Mouse (Mus musculus) layer of hippocampus, postnatal 10 days (tissue): ENCODE measurements around the gene Evx2. TPM values are rescaled to one million over a fixed set of nuclear protein-coding genes. Genes with fewer than 3 reads are reported as not detected.
A peak's percentile ranks its signal among the peaks of the same experiment; 100 is the strongest.

Source experiments
- DNase-seq, 2 experiments: peaks; one replicate each; pipeline ENCODE4 v3.0.0; 2021; ENCODE audit warnings: low spot score in 2 of 2
- total RNA-seq, 2 experiments: library from RNA; stranded (reverse); gene quantifications; 2 replicates each; pipeline ENCODE4 v1.2.3; 2021

Evx2 gene
- total RNA-seq, 2 experiments from 2014 or later: not detected

DNA sequence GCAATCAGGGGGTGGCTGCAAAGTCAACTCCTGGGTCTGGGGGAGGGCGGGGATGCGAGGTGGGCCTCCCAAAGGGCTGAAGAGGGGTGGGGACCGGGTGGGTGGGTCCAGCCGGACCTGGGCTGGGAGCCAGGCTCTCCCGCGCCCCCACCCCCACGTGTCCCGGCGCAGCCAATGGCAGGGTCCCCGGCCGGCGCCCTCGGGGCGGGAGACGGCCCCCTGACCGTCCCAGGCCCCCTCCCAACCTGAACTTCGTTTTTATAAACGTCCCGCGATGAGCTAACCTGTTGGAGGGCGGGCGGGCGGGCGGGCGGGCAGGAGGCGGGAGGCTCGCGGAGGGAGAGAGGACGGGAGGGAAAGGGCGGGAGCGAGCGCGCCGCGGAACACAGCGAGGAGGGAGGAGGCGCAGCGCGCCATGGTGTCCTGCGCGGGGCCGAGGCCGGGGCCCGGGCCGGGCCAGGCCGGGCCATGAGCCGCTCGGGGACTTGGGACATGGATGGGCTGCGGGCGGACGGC is 8.5 kb upstream of the Evx2 start, which contains the start of gene Hoxd13:
TSS of gene Hoxd13 (plus strand) at position 469 of the 516 bp plus-strand sequence.
- no peak for DNase-seq

DNA sequence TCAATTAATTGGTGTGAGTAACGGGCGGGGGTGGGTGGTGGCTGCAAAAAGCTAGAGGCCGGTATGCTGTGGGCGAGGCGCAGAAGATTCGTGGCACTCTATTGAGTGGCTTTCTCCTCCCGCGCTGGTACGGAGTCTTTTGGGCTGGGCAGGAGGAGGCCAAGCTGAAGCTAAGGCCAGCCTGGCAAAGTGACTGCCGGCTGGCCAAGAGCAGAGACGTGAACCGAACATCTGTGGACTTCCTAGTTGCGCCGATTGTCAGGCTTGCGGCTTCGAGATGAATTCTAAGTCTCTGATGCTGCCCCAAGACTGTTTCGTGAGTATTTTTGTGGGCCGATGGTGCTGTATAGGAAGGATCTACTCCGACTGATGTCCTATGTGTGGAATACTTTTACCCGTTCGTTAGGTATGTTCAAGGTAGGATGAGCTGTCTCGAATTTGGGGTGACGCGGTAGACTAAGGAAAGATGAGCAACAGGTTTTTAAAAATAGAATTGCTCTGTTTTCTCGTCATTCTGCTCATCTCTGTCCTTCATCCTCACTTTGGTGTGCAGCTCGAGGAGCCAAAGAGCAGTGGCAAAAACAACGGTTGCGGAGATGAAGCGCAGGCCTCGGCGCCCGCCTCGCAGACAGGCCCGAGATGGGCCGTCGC is 8.0 kb upstream of the Evx2 start:
- no peak for DNase-seq

DNA sequence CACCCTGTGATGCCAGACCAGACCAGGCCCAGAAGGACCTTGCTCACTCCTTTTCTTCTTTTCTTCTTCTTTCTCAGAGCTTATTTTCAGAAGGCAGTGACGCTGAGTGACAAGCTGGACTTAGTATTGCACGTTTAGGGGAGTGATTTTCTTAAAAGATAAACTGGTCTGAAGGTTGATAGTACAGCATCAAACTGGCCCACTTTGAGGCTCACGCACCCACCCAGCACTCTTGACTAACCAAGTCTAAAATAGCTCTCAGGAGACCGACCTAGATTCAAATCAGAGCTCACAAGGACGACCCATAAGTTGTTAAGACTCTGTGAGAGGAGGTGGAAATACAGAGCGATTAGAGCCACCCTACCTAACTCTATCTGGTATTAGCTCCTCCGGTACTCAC is 7.1 kb upstream of the Evx2 start:
- DNase-seq: no peak

DNA sequence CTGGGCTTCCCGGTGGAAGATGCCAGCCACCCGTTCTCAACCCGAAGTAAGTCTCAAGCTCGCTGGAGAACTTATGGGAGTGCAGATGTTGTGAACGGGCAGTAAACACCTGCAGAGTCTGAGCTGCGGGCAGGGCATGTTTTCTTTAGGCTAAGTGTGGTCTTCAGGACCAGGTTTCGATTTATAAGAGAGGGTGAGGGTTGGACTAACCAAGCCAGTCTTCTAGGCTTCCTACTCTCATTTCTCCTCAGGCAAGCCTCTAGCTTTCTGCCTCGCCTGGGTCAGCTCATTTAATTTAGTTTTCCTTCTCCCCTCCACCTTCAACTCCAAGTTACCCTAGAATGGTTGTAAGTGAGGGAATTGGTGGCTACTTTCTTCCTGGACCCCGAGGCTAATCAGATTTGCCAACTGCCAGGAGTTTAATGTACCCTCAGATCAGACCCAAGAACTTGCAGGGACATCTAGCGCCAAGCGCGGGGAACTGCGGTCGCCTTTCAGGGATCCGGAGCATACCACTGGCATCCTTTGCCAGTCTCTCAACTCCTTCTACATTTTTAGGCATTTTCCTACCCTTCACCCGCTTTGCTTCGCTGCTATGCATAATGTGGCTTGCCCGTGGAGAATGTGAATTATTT is 4.1 kb upstream of the Evx2 start:
- peak; percentile 66 to 69 for DNase-seq

DNA sequence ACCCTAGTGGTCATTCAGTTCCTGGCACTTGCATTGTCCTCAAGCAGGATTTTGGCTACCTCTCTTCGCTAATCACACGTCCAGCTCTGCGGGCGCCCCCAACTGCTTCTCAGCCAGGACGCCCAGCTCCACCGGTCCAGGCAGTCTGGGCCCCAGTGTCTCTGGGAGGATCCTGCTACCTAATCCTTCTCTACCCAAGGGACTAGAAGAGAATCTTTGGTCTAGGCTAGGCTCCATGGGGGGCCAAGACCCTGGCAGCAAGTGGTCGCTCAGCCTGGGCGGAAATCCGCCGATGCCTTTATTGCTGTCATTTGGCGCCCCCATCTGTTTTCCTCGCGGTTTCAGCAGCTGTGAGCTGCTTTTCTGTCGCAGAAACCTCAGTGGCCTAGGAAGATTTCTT is 2.3 kb upstream of the Evx2 start:
- peak; percentile 56 to 72 for DNase-seq

DNA sequence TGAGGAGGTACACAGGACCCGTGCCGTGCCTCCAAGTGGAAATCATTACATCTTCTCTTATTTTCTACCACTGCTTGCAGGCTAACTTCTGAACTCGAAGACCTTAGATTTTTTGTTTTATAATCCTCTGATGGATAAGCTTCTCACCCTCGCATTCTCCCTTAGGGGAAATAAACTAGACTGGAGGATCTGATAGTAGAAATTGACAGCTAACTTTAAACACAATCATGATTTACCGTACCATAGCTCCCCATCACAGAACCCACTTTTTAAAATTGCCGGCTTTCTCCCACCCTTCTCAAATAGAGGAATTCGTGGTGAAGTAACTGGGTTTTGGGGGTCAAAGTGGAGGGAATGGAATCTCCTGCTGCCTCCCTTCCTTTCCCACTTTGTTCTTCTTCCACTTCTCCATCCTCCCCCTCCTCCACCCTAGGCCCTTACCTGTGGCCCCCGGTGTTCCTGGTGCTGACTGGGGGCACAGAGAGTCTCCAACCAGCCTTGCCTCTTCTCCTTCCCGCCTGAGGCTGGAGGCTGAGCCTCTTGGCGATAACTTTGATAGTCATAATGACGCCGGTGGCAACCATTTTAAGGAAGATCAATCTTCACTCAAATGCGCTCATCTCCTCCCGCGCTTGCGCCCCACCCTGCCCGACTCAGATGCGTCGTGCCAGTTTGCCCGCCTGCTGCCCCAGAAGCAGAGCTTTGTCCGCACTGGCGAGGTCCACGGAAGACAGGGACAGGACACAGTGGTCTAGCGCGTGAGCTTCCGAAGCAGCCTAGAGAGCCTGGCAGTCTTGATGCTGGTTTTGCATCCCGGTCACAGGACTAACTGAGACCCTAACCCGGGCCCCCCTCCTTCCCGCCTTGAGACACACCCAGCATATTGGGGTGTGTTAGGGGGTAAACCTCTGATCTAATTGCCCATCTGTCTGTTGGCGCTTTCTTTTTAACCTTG is 1.3 kb upstream of the Evx2 start:
- DNase-seq: peak in 1 of 2 experiments; percentile 12

DNA sequence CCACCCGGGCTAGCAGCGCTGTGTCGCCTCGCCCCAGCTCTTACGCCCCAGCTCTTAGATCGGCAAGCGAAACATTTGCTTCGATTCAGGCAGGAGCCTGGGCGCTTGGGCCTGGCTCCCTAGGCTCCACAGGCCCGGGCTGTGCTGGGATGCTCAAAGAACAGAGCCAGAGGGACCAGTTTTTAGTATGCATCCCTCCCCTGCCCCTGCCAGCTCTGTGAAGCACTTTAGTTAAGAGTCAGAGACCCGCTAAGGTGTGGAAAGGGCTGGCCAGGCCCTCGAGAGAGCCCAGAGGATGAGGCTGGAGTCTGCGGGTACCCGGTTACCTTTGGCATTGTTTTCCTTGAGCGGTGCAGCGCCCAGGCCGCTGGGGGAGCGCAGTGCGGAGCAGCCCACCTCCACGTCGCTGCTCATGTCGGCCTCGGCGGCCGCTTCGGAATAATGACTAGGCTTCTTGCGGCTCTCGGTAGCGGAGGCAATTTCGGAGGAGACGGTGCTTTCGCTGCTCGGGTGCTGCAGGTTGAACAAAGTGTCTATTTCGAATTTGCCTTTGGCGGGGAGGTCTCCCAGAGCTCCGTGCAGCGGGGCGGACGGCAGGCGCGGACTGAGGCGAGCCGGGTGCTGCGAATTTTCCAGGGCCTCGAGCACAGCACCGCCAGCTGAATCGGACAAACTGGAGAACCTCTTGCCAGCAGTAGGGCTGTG is 538 bp downstream of the Evx2 start:
- DNase-seq: no peak

DNA sequence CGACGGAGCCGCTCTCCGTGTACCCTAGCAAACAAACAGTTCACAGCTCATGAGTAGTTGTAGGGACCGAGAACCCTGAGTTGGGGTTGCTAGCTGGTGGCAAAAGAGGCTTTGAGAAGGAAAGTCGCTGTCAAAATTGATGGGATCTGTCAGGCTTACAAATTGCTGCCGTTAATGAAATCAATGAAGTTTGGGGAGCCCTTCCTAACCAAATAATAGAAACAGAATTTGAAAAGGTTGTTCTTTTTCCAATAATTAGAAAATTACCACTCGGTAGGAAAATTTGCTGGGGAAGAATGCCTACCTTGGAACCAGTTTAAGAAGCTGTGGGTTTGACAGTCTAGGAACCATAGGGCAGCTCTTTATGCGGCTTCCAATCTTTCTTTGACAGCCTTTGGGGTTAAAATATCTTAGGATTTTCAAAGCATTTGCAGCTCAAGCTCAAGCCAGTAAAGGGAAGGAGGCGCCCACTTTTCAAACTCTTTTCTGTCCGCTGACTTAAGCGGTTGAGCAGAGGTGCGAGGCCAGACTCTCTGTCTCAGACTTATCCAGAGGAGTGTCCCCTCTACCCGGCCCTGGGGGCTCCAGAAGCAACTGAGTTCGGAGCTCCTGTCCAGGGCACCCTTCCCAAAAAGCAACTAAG is 1.2 kb downstream of the Evx2 start:
- DNase-seq: no peak

DNA sequence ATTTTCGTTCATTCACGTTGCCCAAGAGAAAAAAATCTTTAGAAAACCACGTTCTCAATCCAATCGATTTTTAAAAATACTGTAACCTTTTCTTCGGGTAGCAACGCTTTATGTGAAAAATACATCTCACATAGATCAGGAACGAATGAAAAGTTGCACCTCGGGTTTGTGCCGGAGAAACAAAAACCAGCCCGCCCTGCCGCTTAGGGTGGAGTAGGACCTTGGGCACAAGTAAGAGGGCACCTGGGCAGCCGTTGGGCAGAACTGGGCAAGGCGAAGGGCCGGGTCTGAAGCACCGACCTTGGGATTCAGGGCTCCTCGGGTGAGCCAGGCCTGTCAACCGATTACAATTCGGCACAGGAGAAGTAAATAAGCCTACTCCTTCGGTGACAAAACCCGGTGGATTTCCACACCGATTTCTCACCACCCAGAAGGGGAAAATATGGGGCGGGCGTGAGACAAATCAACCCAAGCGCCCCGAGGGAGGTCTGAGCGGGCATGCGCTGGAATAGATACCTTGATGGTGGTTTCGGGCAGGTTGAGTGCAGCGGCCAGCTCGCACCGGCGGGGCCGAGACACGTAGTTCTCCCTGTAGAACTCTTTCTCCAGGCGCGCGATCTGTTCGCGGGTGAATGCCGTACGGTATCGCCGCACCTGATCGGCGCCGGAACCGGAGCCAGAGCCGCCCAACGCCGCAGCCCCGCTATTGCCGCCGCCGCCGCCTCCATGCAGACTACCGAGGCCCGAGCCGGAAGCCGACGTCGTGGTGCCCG is 1.9 kb downstream of the Evx2 start:
- no peak for DNase-seq

DNA sequence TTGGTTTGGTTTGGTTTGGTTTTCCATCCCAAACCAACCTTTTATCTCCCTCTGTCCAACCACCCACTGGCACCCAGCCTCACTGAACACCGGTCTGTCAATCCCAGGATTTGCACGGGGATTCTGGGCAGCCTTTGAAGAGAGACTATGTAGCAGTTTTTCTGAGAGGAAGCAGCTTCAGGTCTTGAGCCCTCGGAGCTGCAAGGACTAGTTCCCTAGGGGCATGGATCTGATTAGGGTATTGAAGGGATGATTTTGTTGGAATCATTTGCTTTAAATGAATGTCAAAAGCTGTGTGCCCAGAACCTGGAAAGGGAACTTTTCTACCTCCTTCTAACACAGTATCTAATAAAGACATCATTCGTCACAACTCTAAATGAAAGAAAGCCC is 2.7 kb downstream of the Evx2 start:
- no peak for DNase-seq

DNA sequence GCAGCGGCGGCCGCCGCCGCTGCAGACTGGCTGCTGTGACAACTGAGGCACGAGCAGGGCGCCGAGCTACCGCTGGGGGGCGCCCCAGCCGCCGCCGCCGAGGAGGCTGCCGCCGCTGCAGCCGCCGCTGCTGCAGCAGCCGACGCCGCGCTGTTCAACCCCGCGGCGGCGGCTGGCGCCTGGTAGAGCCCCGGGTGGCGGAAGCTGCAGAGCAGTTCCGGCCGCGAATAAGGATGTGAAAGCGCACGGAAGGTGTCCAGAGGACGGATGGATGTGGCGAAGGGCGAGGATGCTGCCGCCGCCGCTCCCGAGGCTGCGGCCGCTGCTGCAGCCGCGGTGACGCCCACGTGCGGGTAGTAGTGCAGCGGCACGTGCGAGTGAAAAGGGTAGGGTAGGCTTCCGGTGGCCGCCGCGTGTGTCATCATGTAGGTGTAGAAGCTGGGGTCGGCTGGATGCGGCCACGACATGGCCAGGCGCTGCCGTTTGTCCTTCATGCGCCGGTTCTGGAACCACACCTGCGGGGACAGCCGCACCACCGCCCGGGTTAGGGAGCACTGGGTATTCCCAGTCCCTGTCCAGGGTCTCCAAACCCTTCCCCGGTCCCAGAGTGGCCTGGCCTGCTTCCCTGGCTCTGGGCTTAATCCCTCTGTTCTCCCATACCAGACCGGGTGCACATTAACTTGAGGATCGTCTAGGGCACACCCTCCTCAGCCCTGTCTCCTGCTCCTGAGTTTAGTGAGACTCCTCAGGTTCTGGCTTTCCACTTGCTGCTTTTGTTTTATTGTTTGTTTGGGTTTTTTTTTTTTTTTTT is 3.3 kb downstream of the Evx2 start:
- DNase-seq: no peak

DNA sequence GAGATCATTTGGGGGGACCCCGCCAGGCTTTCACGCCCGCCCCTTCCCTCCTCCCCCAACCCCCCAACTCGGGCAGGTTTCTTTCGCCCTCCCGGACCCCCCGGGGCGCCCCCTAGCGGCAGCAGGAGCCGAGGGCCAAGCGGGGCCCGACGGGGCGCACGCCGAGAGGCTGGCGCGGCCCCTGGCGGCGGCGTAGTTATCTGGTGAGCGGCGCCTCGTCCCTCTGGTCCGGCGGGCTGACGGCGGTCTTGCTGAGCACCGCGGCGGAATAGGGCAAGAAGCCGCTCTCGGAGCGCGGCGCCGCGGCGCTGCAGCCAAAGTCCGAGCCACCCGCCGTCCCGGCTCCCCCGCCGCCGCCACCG is 4.0 kb downstream of the Evx2 start:
- peak in 1 of 2 experiments; percentile 36 for DNase-seq

DNA sequence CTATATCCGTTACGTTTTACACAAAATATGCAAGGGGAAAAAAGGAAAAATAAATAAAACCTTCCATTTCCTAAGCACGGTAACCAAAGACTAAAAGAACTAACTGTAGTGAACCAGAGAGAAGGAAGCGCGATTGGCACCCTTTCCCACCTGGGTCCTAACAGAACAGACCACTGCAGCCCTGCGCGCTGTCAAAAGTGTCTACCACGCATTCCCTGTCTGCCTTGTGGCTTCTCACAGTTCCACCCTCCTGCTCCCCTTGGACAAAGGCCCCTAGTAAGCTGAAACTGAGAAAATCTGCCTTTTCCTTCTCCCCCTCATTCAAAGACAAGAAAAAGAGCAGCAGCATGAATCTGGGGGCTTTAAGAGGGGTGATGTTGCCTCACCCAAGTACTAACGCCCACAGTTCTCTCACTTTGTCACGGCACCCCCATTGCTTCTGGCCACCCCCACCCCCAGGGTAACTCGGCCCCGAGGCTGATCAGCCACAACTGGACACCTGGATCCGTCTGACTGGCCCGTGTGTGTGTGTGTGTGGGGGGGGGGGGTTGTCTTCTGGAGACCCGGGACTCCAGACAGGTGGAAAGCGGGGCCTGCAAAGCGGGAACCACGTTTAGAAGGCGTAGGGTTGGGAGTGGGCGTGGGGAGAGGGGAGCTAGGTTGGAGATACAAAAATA is 4.5 kb downstream of the Evx2 start:
- no peak for DNase-seq

DNA sequence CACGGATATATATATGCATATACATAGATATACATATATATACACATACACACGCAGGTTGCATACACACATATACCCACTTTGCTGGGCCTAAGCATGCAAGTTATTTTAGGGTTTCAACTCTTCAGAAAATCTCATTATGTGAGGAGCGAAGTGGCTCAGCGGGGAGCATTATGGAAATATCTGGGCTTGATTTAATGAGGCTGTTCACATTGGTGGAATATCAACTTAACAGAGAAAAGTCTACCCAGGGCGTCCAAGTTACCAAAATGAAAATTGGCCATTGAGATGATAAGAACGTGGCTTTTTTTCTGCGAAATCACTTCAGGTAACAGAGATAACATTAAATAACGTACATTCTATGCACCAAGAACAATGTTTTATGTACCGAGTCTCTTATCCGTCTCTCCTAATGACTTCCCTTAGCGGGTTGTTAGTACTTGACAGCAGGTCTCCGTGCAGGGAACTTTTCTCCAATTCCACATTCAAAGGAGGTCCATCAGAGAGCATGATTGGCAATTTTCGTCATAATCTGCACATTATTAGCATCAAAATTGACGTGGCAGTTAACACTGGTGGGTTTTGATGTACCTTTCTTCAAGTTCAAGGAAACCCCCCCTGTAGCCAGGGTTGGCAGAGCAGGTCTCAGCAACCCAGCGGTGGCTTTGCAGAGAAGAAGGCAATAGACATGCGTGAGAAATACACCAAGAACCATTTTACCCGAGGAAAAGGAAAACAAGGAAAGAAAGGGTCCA is 5.4 kb downstream of the Evx2 start:
- DNase-seq: no peak

DNA sequence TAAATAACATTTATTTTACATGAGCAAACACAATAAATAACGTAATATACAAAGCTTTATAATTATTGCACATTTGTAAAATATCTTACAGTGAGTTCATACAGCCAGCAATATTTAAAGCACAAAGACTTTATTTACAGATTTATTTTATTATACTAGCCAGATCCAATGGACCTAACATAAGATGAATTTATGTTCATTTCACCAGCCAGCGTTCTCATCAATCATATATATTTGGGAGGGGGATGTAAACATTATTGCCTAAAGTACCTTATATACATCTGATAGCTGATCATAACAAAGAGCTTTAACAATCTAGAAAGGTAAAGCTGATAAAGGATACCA is 6.4 kb downstream of the Evx2 start:
- DNase-seq: no peak

DNA sequence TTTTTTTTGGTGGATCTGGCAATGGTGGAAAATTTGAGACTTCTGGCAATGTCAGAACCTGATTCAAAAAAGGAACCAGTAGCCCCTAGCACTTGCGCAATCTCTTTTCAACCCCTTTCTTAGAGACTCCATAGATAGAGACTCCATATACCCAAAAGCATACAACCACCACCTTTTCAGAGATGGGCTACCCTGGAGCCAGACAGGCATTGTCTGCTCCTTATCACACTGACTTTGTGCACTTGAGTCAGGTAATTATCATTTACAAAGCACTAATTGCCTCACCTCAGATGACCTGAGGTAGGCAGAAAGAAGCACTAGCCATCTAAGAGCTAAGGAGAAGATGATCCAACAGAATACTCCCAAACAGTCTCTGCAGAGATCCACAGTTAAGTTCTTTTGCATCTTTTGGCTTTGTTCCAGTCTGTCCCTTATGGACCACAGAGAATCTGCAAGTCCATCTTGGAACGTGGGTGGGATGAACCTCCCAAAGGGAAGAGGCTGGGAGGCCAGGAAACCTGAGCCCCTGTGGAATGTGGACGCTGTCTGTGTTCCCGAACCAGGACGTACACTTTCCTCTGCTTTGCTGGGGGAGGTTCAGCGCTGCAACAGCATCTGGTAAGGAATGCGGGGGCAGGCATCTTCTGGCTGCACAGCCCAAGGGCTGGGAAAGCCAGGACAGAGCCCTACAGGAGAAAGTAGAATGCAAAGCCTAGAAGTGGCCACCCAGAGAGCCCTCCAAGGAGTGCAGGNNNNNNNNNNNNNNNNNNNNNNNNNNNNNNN is 12.1 kb downstream of the Evx2 start:
- DNase-seq: no peak

DNA sequence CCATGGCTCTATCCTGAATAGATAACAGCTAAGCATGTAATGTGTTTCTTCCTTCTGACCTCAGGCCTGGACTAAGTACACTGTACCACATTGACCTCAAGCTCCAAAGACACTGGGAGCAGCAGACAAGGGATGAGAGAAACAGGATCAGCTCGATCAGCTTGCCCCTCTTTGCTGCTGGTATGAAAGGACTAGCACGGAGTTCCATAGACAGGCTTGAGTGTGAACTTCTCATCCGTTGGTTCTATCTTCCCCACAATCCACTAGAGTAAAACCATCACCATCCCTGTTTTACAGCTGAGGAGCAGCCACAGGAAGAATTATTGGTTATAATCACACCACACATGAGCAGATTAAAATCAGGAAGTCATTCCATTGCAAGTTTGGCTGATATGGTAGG is 13.7 kb downstream of the Evx2 start:
- DNase-seq: no peak
